Mouse (Mus musculus): Measurements from ENCODE around the gene Cntn3.

The Cntn3 gene

DNA sequence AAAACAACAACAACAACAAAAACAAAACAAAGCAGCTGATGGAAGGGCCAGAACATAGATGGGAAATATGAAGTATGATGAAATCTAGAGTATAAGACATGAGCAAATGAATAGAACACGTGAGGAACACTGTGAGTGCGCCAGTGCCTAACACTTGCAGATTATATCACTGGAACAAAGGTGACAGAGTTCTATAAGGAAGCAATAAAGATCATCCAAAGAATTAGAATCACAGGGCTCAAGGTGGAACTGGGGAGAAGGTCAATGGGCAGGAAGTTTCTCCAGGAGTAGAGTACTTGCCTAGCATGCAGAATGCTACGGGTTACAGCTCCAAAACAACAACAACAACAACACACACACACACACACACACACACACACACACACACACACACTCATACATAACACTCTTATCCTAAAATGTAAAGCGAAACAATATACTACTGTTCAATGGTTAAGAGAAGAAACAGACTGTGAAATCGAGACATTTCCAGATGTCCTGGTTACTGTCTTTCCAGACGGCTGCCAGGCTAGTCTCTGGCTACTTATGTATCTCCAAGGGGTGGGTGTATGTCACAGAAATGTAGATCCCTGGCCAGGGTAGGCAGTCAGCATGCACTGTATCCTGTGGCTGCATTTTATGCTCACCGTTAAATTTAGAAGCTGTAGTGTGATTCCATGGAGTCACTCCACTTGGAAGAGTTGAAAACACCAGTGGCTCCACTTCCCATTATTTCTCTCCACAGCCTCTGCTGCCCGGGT, 94.4 kb downstream of the Cntn3 start:
- no peak for DNase-seq

DNA sequence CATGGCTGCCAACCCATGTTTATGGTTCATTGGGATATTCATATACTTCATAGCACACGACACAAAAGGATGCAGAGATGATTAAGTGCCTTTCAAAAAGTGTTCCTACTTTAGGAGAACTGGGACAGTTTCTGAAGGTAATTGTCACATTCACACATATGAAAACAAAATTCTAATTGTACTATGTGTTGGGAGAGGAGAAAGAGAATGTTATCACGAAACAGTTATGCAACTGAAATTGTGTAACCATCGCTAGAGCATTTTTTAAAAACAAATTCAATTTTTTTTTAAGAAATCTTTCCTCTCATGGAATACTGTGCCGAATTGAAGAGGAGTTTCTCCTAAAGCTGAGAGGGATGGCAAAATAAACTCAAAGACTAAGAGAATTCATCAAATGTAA, 134.5 kb downstream of the Cntn3 start:
- no peak for DNase-seq

DNA sequence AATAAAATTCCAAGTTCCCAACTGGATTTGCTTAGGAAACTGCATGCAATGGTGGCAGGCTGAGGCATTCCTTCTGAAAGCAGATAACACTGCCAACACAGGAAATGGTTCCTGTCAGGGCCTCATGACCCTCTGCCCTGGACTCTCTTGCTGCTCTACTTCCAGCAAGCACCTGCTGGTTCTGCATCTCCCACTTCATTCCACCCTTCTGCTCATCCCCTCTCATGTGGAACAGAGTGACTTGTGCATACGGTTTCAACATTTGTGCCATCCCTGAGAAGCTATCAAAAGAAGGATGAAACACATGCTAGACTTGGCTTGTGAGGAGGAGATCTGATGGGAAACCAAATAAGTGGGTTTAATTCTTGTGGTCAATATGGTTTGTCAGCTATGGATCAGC, 145.4 kb downstream of the Cntn3 start:
- DNase-seq = no peak

DNA sequence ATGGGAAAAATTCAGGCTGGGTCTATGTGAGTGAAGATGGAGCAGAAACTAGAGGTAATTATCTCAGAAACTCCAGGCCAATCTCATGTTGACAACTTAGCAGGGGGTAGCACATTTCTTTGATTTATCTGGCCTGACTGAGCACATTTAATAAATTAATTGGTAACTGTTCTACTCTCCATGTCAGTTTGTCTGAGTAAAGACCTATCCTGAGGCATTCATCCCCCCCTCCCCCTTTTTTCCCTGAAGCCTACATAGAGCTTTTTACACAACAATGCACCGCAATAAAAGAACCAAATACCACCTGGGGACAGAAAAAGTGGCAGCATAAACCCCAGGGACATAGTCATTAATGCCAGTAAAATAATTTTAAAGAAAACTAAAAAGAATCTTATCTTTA, 151.1 kb downstream of the Cntn3 start:
- no peak for DNase-seq

DNA sequence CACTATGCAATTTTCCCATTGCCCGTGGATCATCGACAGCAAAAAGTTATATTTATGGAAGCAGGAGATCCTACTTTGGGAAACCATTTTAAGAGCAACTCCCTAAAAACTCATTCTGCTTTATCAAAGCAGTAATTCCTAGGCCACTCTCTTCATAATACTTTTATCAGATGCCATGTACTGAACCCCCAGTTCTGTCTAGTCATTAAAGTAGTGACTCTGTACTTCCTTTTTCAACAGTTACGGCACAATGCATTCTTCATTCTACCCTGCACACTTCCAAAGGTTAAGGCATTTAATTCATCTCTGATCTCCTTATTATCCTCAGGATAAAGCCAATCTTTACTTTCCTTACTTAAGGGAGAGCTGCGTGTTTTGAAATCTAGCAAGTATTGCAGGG, 184.3 kb downstream of the Cntn3 start:
- DNase-seq = no peak

DNA sequence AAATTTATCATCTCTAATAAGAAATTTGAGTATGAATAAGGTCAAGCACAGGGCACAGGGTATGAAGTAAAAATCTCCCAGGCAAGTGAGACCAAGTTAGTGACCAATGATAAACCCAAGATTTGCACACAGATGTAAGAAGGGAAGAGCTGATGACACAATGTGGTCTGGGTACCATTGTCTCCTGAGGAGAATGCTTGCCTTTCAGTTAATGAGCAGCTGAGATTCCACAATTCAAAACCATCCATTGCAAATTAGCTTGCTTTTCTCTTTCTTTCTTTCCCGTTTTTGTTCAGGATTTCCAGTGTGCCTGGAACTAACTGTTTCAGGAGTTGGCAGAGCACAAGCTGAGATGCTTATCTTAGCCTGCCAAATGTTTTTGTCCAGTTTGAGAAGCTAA, 200.8 kb downstream of the Cntn3 start:
- DNase-seq = no peak

DNA sequence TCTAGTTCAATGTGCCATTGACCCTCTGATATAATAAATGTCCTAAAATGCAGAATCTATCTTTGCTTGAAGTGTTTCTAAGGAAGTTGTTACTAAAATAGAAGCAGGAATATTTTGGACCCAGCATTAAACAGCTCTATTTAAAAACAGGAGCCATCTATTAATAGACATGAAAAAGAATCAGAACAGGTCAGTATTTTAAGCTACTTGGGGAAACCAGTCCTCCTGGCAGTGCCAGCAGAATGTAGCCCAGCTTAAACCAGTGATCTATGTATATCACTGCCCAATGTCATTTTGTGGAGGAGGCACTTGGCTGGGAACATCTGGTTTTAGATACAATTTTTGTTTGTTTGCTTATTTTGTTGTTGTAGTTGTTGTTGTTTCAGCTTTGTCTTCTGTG, 209.0 kb downstream of the Cntn3 start:
- no peak for DNase-seq

DNA sequence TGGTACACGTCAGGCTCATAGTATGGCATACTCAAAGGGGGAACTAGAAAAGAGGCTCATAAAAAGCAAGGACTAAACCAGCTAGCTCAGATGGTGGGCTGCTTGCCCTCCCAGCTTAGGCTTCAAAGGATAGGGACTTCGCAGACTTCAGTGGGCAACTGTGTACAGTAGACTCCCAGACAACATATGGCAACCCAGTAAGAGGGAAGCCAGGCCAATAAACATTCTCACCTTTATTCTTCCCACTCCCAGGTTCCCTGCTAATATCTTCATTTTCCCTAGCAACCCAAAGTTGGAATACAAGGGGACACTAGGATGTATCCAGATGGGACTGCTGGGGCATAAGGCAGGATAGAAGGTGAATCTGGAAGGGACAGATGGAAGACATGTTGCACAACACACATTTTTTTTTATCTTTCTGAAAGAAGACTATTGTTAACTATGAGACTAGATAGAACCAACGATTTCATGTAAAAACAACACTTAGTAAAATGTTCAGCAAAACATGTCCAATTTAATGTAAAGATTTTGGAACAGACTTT, 209.5 kb downstream of the Cntn3 start:
- DNase-seq = no peak

DNA sequence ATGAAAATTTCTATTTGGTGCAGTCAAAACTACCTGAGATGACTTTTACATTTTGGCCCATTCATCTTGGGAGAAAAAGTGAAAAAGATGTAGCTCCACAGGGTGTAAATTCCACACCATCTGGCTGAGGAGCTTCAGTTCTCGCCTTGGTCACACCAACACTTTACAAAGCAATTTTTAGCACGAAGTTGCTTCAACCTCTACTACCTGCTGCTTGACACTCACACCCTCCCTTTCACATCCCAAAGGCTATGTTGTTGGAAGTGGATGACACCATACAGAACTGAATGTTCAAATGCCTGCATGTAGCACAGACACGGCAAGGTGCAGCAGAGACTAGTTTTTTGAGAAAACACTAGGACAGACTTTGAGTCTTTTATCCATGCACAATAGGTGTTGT, 240.8 kb downstream of the Cntn3 start:
- no peak for DNase-seq

DNA sequence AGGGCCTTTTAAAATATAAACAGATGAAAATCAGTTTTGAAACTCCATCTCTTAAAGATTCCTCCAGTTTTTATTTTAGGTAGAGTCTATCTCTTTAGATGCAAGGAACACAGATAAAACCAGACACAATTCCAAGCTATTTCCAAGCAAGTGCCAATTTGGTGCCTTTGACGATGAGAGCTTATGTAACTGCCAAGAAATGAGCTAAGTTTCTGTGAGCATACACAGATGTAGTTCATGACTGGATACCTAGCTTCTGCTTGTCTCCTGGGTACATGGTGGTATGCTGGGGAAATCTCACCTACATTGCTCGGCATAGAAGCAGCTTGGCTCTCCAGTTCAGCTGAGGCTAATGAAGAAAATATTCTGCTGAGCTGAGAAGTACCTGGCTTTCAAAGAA, 246.2 kb downstream of the Cntn3 start:
- no peak for DNase-seq

DNA sequence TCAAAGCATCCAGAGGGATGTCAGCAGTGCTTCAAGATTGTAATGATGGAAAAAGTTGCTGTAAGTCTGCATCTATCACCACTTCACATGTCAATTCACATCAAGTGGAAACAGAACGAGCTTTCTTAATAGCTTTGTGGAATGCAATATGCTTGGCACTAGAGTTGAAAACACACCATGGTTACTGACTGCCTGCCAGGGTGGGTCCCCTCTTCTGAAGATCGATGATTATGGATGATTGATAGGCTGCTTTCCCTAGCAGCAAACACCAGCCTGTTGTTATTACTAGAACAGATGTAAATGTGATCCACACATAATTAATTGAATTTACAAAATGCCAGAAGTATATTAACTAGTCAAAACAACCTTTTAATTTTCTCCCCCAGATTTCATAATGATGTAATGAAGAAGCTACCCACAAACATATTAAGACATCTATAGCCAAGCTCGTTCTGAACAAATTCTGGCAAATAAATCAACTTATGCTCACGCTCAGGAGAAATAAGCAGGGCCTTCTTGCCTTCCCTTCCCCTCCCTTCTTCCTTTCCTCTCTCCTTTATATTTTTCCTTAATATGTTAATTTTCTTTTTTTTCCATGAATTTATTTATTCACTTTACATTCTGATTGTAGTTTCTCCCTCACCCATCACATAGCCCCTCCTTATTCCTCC, 250.2 kb downstream of the Cntn3 start:
- DNase-seq = no peak

DNA sequence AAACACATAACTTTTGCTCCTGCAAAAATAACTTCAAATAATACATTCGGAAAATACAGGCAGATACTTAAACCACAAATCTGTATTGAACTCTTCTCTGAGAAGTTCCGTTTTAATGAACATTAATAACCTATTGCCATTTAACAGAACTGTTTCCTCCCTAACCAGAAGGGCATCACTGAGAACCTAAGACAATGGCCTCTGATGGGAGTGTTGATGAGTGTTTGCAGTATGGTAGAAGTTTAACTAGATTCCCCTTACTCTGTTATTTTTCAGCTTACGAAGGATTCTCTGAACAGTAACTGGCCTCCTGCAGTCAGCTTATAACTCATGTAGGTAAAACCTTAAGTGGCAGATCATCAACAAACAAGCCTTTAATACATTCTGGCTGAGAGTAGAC, 253.1 kb downstream of the Cntn3 start:
- DNase-seq = no peak

DNA sequence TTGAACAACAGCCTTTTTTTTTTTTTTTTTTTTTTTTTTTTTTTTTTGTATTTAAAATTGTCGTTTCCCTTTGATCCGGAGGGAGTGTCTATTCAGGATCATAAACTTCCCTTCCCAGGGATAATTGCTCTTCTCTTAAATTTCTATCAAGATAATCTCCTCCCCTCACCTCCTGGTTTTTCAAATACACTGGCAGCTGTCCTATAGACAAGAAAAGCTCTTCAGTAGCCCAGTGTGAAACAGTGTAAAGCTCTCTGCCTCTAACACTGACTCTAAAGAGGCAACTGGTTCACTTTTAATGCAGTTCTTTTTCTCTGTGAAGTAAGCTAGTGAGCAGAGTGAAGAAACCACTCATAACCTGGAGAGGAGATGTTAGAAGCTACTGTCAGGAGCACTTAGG, 290.0 kb downstream of the Cntn3 start:
- DNase-seq = no peak

DNA sequence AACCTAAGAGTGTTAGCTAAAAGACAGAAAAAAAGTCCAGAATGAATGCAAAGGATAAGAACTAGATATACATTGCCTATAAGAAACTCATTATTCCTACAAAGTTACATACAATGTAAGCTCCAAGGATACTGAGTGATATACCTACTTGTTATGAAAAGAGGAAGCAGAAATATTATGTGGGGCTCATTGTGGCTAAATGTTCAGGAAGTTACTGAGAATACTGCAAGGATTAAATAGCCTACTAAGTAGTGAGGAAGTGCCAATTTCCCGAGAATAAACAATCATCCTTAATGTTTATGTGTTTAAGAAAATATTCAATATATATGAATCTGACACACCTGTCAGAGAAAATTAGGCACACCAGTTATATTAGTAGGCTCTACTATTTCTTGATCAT, 341.9 kb downstream of the Cntn3 start:
- DNase-seq = no peak

DNA sequence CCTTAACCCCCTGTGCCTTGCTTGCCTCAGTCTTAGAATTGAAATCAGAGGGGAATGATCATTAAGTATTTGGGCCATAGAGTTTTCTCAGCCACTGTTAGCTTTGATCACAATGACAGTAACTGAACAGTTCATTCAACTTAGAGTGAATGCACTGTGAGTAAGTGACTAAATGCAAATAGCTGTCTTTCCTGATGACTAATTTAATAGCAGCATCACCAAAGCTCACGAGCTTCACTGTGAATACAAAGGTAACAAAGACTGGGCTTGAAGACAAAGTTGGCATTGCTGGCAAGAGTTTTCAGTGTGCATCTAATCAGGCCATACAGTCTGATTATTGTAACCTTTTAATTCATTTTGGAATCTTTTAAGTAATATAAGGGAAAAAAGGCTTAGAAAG, 386.6 kb downstream of the Cntn3 start:
- no peak for DNase-seq

DNA sequence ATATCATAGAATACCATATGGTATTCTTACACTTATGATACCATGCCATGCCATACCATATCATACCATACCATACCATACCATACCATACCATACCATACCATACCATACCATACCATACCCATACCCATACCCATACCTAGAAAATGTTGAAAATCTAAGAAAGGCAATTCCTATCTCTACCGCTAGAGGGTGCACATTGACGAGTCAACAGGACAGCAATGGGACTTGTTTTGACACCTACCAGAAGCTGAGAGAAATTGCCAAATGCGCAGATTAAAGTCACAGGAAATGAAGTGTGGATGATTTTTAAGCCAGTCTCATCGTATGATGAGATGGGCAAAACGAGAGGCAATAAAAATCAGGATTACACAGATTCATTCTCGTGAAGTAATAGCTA, 402.0 kb downstream of the Cntn3 start:
- DNase-seq = no peak

DNA sequence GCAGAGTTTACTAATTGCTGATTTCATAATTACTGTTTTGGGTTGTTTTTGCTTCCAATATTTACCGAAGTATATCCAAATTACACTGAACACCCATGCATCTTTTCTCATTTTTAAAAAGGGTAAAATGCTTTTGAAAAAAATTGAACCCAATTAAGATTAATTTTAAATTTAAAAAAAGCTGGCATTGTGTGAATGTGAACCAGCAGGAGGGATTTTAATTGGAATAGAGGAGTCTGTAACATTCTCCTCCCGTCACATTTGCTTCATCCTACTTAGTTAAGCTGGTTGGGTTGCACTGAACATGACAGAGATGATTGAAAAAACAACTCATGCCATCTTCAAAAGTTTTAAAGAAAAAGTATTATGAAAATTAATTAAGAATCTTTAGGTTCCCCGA, 411.7 kb downstream of the Cntn3 start:
- DNase-seq = no peak

DNA sequence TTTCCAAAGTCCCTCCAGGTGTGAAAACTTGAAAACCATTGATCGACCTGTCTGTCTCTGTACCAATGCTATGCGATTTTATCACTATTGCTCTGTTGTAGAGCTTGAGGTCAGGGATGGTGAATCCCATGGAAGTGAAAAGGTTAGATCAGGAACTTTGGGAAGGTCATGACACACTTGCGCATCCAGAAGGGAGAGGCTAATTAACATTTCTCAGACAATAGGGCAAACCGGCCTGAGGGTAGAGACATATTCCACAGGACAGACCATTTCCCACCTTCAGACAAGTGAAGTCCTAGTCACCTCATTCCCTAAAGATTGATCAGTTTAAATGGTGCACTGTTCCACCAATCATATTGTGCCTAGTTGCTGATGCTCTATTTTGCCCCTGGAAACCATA, 451.2 kb downstream of the Cntn3 start:
- no peak for DNase-seq

DNA sequence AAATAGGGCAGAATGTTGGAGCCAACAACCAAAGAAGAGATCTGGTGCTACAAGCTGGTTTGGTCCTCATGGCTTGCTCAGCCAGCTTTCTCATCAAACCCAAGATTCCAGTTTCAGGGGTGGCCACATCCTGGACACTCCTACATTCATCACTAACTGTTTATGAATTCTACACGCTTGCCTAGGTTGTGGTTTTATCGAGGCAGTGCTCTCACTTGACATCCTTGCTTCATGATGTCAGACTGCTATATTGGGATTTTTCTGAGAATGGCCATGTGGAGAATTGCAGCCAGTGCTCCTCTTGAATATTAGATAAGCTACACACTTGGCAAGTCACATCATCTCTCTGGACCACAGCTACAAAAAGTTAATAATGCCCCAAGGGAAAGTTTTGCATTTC, 452.9 kb downstream of the Cntn3 start:
- DNase-seq = no peak

DNA sequence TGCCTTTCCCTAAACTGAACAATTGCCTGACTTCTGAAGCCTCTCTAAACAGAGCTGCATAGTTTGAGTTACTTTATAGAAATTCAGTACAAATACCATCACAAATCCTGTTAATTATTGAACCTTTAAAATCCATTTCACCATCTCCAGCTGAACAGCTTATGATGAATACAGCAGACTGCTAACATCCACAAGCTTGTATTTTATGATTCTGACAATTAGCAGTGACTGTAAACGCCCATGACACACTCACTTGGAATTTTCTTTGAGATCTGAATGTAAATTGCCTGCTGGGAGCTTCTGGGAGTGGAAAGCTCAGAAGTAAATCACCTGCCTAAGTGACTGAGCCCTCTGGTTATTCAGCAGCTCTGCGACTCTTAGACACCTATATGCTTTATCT, 459.3 kb downstream of the Cntn3 start:
- DNase-seq = no peak

Data from thymus, postnatal 36 days (tissue).